Mouse (Mus musculus) kidney, adult 2 months (tissue): ENCODE data around the gene Rps6kb1. TPM values are rescaled to one million over a fixed set of nuclear protein-coding genes. Genes with fewer than 3 reads are reported as not detected.

ENCODE experiments used
- DNase-seq: peaks from one replicate; pipeline ENCODE4 v3.0.0; 2021
- H3K27ac ChIP-seq: fragments of 200-500 bp; 2 replicates; pipeline ENCODE4 v1.5.1; 2012; ENCODE audit warnings: low read depth, low read length, control low read depth, inconsistent platforms; ENCODE audit not compliant: insufficient read depth
- H3K27me3 ChIP-seq: fragments of 200-500 bp; replicated peaks from 2 replicates; pipeline ENCODE4 v1.6.1; 2012; ENCODE audit warnings: mild to moderate bottlenecking, moderate library complexity, low read length, inconsistent platforms; ENCODE audit not compliant: control insufficient read depth, insufficient read depth
- H3K36me3 ChIP-seq: fragments of 200-500 bp; 2 replicates; pipeline ENCODE4 v1.6.1; 2012; ENCODE audit warnings: mild to moderate bottlenecking, moderate library complexity, low read length, inconsistent platforms; ENCODE audit not compliant: control insufficient read depth, insufficient read depth
- H3K4me1 ChIP-seq: fragments of 200-500 bp; 2 replicates; pipeline ENCODE4 v1.6.1; 2011; ENCODE audit warnings: low read length; ENCODE audit not compliant: control insufficient read depth, insufficient read depth
- H3K4me3 ChIP-seq: fragments of 200-500 bp; 2 replicates; pipeline ENCODE4 v1.5.1; 2011; ENCODE audit warnings: mild to moderate bottlenecking, low read depth, low read length, control low read depth; ENCODE audit not compliant: insufficient read depth
- CTCF ChIP-seq: fragments of 200-500 bp; conservative IDR thresholded peaks from 2 replicates; pipeline ENCODE4 v1.5.1; 2011; ENCODE audit warnings: low read depth, mild to moderate bottlenecking, control low read depth, low read length, moderate library complexity, mixed read lengths; ENCODE audit not compliant: insufficient read depth, insufficient read length
- POLR2A ChIP-seq: fragments of 200-500 bp; IDR thresholded peaks from one replicate; pipeline ENCODE4 v1.6.1; 2011; ENCODE audit warnings: low read depth, low read length, control low read depth
- WGBS: fragments of 180-500 bp; shearing (Covaris S2); methylation state at CpG from one replicate; pipeline ENCODE4 v1.1.7; 2018; 5-methylcytosine and 5-hydroxymethylcytosine counted together
- polyA plus RNA-seq: library from polyadenylated mRNA; depleted of rRNA; stranded (reverse); fragments of >200 nt; gene quantifications from 2 replicates; pipeline ENCODE4 v1.2.3, GENCODE M21; 2012

Gene Rps6kb1
- polyA plus RNA-seq, 1 experiment, result 7.3 TPM

DNA sequence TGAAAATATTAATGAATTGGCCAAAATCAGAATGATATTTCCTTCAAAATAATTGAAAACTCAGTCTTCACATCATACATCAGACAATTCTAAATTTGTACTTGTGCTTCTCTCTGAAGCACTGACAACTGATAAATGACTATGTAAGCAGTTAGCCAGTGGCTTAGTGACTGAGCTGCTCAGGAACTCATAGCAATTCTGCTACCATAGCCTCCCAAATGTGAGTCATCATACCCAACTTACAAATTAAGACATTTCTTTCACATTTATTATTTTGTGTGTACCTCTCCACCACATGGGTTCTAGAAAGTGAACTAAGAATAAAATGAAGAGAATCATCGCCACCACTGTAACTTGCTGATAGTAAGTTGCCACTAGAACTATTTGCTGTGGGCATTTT, 53.8 kb downstream of the Rps6kb1 start:
- Histone ChIP-seq H3K36me3 (peaks cover 1% of the 10 kb centered on the region; the same call in 1 of the 2 replicates), H3K27me3 (no peaks in the 10 kb centered on the region), H3K4me3 (no peak overlapping the region), H3K4me1 (0 out of 2 replicates have a peak, but pooled peaks cover 4% of the 10 kb centered on the region), H3K27ac (no peak overlapping the region)
- TF ChIP-seq CTCF, result no peak
- TF ChIP-seq POLR2A, result no peak
- DNase-seq, result no peak
- WGBS, result 98% methylated on average over 1 of the region's 1 CpGs

DNA sequence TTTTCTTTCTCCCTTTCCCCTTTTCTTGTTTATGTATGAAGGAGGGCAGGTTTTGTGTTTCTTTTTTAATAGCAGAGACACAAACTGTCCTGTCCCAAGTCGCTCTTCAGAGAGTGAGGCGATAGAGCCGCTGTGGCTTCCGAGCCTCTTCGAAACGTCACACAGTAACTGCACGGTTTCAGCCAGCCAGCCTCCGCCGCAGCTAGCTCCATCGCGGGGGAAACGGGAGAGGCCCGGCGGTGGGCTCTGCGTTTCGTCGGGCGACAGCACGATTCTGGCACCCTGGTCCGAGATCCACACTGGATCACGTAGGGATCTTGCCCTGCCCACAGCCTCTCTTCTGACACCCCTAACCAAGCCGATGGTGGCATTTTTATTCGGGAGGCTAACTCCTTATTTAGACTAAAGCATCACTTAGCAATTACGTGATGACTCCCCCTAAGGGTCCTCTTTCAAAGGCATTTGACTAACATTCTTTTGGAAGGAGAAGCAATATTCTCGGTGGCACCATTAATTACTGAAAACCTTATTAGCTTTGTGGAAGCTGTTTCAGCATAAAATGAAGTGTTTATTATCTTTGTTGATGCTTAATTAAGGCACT, 59.6 kb downstream of the Rps6kb1 start:
- H3K36me3 ChIP-seq, result peaks cover 1% of the 10 kb centered on the region; the same call in 1 of the 2 replicates
- H3K27me3 ChIP-seq, result no peaks in the 10 kb centered on the region
- peak; percentile 43 for DNase-seq
- WGBS, result 1% methylated on average over 25 of the region's 25 CpGs
- 0 out of 2 replicates have a peak, but pooled peaks cover 7% of the 10 kb centered on the region for H3K4me1 ChIP-seq
- TF ChIP-seq CTCF (no peak), POLR2A (no peak)
- H3K27ac ChIP-seq, result peak overlapping the region; percentile 69
- peak overlapping the region; percentile 67 for H3K4me3 ChIP-seq

DNA sequence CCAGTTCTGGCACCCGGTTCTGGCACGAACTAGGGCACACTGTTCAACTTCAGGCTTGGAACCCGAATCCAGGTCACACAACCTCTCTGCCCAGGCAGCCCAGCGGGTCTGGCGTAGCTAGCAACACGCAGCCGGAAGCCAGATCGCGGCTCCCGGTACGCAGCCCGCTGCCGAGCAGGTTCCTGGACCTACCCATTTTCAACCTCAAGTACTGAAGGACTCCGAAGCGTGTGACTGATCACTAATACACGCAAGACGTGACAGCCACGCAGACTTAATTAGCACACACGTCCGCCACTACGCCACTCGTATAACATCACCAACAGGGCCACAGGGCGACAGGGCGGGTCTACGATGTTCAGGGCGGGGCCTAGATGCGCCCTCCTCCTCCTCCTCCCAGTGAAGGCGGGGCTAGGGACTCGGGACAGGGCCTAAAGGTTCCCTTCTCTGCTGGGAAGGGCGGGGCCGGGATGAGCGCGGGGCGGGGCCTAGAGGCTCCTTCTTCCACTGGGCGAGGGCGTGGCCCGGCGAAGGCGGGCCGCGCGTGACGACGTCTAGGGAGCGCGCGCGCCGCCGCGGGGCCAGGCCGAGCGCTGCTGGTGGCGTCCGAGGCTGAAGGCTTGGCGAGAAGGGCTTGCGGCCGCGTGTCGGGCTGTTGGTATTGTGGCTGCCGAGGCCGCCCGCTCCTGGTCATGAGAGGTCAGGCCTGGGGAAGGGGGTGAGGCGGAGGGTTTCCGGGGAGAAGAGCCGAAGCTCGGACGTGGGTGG, 60.3 kb downstream of the Rps6kb1 start, which contains the start of gene Rnft1:
TSS of gene Rnft1 (plus strand) at position 557 of the 768 bp plus-strand sequence.
- under 1% methylated on average over 68 of the region's 68 CpGs for WGBS
- peak; percentile 99 for DNase-seq
- Histone ChIP-seq H3K4me3 (peak within 1 kb of the TSS; percentile 67), H3K27ac (peak within 1 kb of the TSS; percentile 69), H3K36me3 (no peaks in the 10 kb centered on the region), H3K4me1 (0 out of 2 replicates have a peak, but pooled peaks cover 7% of the 10 kb centered on the region), H3K27me3 (no peaks in the 10 kb centered on the region)
- TF ChIP-seq POLR2A, result peak; percentile 89
- TF ChIP-seq CTCF, result 0 out of 2 replicates have a peak, but pooled peaks have one; percentile 1

DNA sequence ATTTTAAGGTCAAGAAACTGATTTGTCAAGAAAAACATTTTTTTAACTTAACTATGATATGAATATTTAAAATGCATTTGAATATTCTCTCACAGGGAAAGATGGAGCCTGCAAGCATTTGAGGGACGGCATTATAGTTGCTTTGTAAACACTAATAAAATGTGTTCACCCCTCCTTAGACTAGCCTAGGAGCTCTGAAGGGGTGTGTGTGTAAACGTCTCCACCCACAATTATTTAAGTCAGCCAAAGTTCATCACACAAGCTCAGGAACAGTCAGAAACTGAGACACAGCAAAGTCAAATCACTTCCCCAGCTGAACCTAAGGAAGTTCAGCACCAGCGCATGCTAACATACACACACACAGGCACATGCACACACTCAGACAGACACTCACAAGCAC, 71.0 kb downstream of the Rps6kb1 start:
- 37% methylated on average over 3 of the region's 3 CpGs for whole genome bisulfite sequencing
- TF ChIP-seq CTCF (no peak), POLR2A (no peak)
- no peaks in the 10 kb centered on the region for H3K4me1 ChIP-seq
- H3K27me3 ChIP-seq, result no peaks in the 10 kb centered on the region
- H3K36me3 ChIP-seq, result no peaks in the 10 kb centered on the region
- no peak overlapping the region for H3K4me3 ChIP-seq
- no peak overlapping the region for H3K27ac ChIP-seq
- no peak for DNase-seq

DNA sequence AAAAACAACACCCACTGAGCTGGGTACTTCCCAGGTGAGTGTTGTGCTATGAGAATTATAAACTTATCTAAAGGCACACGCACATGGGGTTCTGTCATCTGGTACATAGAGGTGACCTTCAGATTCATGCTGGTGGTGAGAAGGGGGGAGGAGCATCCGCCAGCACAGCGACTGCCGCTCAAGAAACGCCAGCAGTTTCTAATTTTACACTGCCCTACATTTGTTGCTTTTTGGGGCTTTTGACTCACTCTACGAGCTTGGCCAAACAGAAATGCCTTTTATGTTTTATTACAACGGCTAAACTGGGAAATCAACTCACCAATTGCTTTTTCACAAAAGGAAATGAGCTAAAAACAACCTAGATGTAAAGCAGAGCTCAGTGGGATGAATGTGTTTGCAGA, 71.8 kb downstream of the Rps6kb1 start:
- Histone ChIP-seq H3K4me3 (no peak overlapping the region), H3K27ac (no peak overlapping the region), H3K27me3 (no peaks in the 10 kb centered on the region), H3K4me1 (no peaks in the 10 kb centered on the region), H3K36me3 (no peaks in the 10 kb centered on the region)
- 6% methylated on average over 7 of the region's 7 CpGs for WGBS
- TF ChIP-seq POLR2A, result no peak
- TF ChIP-seq CTCF, result no peak
- peak; percentile 15 for DNase-seq

DNA sequence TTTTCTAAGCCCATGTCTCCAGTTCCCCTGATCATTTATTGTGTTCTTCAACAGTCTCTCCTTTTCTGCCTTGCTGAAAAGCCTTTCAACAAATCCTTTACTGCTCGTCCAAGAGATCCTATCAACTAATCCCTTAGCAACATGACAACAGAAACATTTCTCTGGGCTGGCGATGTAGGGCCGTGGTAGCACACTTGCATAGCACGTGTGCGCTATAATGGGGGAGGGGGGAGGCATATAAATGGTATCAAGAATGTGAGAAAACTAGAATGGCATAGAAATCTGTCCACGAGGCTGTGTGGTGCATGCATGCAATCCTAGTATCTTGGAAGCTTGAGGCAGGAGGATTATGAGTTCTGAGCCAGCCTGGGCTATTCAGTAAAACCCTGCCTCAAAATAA, 72.8 kb downstream of the Rps6kb1 start:
- DNase-seq, result no peak
- no peaks in the 10 kb centered on the region for H3K4me1 ChIP-seq
- H3K36me3 ChIP-seq, result no peaks in the 10 kb centered on the region
- H3K27ac ChIP-seq, result no peak overlapping the region
- H3K27me3 ChIP-seq, result no peaks in the 10 kb centered on the region
- WGBS, result 75% methylated on average over 6 of the region's 6 CpGs
- no peak overlapping the region for H3K4me3 ChIP-seq
- TF ChIP-seq POLR2A (no peak), CTCF (no peak)

DNA sequence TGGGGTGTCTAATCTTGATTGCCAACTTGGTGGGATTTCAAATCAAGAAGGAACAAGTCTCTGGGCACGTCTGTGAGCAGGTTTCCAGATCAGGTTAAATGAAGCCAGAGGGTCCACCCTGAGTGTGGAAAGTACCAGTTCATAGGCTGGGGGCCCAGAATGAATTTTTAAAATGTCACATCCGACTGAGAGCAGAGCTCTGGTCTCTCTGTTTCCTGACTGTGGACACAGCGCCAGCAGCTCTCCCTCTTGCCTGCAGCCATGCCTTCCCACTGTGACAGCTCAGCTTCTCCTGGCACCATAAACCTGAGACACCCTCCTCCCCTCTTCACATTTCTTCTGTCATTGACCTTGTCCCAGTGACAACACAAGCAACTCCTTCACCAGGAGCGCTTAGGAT, 75.6 kb downstream of the Rps6kb1 start:
- Histone ChIP-seq H3K4me1 (no peaks in the 10 kb centered on the region), H3K27ac (no peak overlapping the region), H3K36me3 (no peaks in the 10 kb centered on the region), H3K27me3 (no peaks in the 10 kb centered on the region), H3K4me3 (no peak overlapping the region)
- TF ChIP-seq CTCF (no peak), POLR2A (no peak)
- WGBS, result 74% methylated on average over 4 of the region's 4 CpGs
- DNase-seq, result no peak
